Mouse (Mus musculus): ENCODE measurements at regions not wholly inside any gene's neighbourhood (a gene's known extent, or its start where the extent isn't known, plus 50 kb on each side); places are given as distances from the start of the nearest gene placed in this dataset.

DNA sequence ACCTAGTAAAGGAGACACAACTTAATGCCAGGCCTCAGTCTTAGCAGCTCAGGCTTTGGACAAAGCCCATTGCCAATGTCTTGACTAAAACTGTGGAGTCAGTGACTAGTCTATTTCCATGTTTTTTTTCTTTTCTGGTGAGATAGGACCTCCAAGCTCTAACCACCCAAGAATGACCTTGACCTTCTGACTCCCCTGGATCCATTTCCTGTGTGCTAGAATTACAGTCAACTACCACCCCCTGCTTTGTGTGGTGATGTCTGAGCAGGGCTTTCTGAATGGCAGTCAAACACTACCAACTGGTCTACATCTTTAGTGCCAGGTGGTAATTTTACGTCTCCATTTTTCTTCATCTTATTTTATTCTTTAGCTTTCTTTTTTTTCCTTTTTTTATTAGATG, 51.3 kb upstream of the Rnf138rt1 start:
- DNase-seq, result no peak

DNA sequence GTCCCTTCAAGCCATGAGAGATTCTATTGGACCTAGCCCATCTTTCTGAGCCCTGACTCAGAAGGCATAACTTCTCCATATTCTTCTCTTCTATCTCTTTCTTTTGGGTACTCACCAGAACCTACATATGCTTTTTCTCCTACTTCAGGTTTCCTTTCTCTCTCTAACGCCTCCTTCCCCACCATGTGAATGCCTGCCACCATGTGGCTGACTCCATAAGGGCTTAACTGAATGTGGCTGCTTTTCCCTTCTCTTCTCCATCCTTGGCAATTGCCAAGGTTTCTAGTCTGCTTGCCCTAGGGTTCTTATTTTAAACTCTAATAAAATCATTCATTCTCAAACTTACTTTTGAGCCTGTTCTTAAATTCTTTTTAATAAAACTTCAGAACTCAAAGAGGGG, 53.7 kb upstream of the Rnf138rt1 start:
- no peak for DNase-seq

DNA sequence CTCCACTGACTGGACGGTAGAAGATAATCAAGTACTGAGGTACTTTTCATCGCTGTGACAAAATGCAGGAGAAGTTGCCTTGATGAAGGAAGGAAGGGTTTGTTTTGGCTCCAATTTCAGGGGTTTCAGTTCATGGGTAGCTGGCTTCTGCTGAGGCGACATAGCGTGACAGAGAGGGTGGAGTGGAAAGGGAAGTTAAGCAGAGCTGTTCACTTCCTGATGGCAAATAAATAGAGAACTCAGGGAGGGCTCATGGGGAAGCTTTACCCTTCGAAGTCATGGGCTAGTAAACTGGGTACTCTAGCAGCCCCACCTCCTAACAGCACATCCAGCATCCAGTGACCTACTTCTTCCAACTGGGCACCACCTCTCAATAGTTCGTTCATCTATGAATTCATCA, 61.2 kb upstream of the Rnf138rt1 start:
- DNase-seq, result no peak

DNA sequence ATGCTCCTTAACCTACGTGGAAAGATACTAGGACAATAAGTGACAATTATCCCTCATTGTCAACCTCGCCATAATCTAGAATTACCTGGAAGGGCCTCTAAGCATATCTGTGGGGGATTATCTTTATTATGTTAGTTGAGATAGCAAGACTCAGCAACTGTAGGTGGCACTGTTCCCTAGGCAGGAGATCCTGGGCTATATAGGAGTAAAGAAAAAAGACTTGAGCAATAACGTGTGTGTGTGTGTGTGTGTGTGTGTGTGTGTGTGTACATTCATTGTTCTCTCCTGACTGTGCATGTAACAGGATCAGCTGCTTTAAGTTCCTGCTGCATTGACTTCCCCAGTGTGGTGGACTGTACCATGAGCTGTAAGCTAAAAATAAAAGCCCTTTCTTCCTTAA, 66.3 kb upstream of the Rnf138rt1 start:
- DNase-seq, result peak; percentile 6

DNA sequence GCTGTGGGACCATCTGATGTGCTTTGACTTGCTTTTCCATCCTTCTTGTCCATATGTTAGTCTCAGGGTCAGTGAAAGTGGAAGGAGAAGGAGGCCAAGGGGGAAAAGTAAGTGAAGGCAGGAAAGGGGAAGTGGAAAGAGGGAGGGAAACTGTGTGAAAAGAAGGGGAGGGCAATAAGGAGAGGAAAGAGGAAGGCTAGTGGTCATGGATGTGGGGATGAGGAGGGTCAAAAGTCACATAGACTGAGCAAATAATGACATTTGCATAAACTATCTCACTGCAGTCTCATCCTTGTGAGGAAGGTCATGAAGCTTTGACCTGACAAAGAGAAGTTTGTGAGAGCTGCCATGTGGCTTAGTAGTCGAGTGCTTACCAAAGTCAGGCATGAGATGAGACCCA, 63.4 kb upstream of the Ap1s2 start:
- DNase-seq, result no peak

DNA sequence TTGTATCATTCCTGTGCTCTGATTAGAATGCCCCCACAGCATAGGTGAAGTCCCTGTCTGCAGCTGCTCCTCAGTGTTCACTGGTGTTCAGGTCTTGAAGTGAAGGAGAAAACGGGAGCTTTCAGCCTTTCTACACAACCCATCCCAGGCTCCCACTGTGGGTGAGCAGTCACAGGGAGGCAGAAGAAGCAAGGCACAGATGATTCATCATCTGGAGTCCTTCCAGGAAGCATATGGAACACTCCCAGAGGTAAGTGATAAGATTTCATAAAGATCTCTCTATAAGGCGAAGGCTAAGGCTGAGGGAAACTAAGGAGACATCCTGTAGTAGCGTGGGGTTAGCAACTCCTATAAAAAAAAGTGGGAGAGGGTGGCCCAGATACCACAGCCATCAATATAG, 61.9 kb upstream of the Ap1s2 start:
- DNase-seq, result no peak

DNA sequence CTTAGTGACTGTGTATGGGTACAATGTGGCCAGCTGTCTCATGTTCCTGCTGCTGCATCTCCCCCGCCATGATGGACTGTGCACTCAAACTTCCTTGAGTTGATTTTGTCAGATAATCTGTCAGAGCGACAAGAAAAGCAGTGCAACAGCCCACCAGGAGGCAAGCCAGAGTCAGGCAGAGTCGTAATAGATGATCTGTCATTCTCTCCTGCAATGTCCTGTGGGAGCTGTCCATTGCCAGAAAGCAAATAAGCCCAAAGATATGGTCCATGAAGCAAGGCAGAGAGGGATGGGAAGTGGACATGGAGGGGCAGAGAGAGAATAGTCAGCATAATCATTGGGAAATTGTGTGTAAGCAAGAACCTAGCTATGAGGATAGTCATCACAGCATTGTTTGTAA, 61.2 kb upstream of the Ap1s2 start:
- no peak for DNase-seq

DNA sequence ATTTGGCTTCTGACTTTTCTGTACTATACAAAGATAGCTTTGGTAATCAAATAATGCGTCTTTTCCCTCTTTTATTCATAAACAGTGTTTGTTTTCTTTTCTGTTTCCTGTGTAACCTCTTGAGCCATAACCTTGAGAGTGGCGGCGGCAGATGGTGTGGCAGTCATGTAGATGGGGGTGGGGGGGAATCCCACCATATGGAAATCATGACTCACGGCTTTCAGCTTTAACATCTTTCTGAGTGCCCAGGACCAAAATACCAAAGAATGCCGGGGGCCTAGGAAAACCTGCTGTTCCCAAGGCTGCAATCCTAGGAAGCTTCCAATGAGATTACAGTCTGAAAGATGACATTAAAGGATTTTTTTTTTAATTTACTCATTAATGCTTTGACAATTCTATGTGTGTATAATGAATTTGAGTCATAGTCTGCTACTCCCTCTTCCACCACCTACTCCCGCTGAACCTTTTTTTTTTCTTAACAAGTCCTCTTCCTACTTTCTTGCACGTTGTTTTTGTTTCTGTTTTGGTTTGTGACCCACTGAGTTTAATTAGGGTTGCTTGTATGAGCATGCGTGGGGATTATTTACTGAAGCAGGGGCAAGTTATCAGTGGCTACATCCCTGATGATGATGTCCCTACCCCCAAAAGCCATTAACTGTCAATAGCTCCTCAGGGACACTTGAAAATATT, 60.2 kb upstream of the Ap1s2 start:
- no peak for DNase-seq

DNA sequence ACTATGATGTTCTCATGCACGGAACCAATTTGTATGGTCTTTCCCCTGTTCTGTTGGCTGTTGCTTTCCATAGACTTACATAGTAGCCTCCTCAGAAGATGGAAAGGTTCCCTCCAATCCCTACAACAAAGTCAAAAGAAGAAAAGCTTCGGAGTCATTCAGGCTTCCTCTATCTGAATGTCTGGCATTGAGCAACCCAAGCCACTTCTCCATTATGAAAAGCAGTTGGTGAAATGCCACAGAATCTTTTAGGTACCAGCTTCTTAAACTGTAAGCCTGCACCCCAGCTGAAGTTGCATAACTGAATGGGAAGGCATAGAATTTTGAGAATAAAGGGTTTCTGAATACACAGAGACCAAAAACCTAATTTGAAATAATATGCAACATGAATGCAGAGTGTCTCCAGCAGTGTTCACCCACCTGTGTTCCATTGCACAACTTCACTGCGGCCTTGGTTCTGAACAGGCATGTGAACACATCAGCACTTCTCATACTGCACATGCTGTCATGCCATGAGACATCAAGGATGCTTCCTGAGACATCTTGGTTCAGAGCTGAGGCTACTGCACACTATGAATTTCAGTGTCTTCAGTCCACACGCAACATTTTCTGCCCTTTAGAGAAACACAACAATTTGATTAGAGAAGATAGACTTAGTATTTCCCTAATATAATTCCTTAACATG, 57.8 kb upstream of the Ap1s2 start:
- DNase-seq, result no peak

DNA sequence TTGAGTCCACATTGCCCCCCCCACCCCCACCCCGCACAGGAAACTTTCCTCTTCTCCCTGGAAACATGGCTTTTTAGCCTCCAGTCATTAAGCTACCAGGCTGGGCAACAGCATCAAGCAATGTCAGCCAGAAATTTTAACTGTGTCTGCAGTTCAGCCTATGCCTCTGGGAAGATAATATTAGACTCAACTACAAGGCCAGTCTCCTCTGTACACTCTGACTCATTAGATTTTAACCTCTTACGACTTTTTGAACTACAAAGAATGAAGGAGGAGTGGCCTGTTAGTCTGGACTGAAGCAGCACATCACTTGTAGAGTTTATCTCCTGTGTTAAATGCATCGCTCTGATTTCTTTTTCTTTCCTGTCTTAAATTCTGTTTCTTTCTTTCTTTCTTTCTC, 50.3 kb upstream of the Ap1s2 start:
- no peak for DNase-seq
